Mouse (Mus musculus): ENCODE data around the gene Pom121l2. TPM values are rescaled to one million over a fixed set of nuclear protein-coding genes. Genes with fewer than 3 reads are reported as not detected.
A peak's percentile ranks its signal among the peaks of the same experiment; 100 is the strongest.

Gene Pom121l2
- polyA plus RNA-seq, 1 experiment from 2014 or later: 0.26 TPM

DNA sequence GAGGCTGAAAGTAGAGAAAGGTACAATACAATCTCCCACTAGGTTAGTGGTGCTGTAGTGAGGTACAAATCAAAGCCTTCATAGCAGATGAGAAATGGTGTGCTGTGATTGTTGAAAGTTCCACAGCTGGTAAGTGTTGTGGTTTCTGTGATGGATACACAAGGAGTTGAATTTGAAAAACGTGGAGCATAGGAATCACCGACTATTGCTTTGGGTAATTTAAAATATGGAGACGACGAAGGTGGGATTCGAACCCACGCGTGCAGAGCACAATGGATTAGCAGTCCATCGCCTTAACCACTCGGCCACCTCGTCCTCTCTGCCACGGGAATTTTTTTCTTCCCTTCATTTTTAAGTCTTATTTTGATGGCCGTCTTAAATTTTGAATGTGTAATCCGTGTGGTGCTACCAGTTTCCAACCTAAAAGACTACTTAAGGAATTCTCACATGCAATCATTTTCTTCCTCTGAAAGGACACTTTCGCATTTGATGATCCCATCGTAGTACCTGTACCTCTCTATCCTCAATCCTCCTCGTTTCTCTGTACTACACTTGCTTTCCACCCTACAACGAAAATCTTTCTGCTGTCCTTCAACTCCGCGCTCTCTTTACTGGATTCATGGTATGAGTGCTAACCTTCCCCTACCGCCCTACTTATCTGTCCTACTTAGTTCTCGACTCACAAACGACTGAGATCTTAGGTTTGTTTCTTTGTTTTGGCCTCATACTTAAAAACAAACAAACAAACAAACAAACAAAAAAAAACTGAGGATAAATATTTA is 13.2 kb downstream of the Pom121l2 start:
- Histone ChIP-seq H3K4me2 (peak overlapping the region; percentile 79), H3K9ac (no peak overlapping the region), H3K36me3 (ENCODE audit: insufficient read depth) (no peaks in the 10 kb centered on the region), H3K27ac (ENCODE audit: low read depth) (no peak overlapping the region), H3K4me1 (ENCODE audit: insufficient read depth) (no peaks in the 10 kb centered on the region; the same call in 1 of the 2 replicates), H3K4me3 (ENCODE audit: low read depth, low read length) (peak overlapping the region; percentile 45; the same call in 1 of the 2 replicates), H3K27me3 (ENCODE audit: insufficient read depth, low read length) (peaks cover 39% of the 10 kb centered on the region), H3K9me3 (ENCODE audit: low read depth, low read length) (no peaks in the 10 kb centered on the region)
- ATAC-seq (ENCODE audit: insufficient read depth): no peak
- DNase-seq: peak; percentile 80
- TF ChIP-seq CTCF (IDR thresholded peaks at IDR 0.05; ENCODE audit: low read depth): no peak
- 3% methylated on average over 22 of the region's 22 CpGs for WGBS

DNA sequence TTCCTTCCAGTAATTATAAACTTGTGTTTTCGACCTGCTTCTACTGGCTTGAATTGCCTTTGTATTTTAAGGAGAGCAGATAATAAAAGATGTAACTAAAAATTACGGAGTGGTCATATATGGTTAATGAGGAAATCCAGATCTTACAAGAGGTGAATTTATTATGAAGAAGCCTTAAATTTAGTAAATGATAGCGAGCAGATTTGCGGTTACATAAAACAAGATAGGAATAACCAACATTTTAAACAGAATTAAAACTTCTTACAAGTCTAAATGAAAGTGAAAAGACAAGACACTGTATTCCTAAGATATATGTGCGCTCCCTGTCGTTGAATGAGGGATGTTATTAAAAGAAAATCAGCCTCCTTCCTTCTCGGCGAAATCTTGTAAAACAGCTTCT is 13.9 kb downstream of the Pom121l2 start:
- Histone ChIP-seq H3K4me2 (peak overlapping the region; percentile 79), H3K36me3 (ENCODE audit: insufficient read depth) (no peaks in the 10 kb centered on the region), H3K9ac (0 out of 2 replicates have a peak overlapping the region, but pooled peaks have one; percentile 30), H3K27ac (ENCODE audit: low read depth) (no peak overlapping the region), H3K9me3 (ENCODE audit: low read depth, low read length) (no peaks in the 10 kb centered on the region), H3K4me3 (ENCODE audit: low read depth, low read length) (peak overlapping the region; percentile 45), H3K4me1 (ENCODE audit: insufficient read depth) (no peaks in the 10 kb centered on the region; the same call in 1 of the 2 replicates), H3K27me3 (ENCODE audit: insufficient read depth, low read length) (peaks cover 45% of the 10 kb centered on the region)
- 3% methylated on average over 8 of the region's 8 CpGs for WGBS
- TF ChIP-seq CTCF (IDR thresholded peaks at IDR 0.05; ENCODE audit: low read depth): no peak
- DNase-seq (peak; percentile 42), ATAC-seq (ENCODE audit: insufficient read depth) (no peak)

DNA sequence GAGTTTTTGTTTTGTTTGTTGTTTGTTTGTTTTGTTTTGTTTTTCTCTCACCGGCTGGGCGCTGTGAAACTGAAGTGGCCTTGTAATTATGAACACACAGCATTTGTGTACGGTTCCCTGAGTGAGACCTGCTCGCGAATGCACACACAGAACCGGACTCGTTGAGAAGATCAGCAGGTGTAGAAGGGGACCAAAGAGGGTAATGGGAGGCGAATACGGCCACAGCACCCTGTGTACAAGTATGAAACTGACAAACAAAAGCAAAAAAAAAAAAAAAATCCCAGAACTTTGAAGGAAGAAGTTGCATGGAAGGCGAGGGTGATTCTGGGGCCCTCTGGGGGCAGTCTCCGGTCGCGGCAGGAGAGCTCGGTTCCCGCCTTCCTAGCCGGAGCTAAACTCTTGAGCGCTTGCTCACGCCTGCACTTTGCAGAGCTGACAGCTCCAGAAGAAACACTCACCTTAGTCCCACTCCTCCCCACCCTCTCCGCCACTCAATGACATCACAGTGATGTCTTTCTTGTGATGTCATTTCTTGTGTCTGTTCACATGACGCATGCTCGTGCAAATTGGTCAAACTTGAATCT is 14.4 kb downstream of the Pom121l2 start:
- Histone ChIP-seq H3K27me3 (ENCODE audit: insufficient read depth, low read length) (peaks cover 49% of the 10 kb centered on the region), H3K36me3 (ENCODE audit: insufficient read depth) (no peaks in the 10 kb centered on the region), H3K4me3 (ENCODE audit: low read depth, low read length) (peak overlapping the region; percentile 45), H3K9me3 (ENCODE audit: low read depth, low read length) (no peaks in the 10 kb centered on the region), H3K9ac (0 out of 2 replicates have a peak overlapping the region, but pooled peaks have one; percentile 30), H3K27ac (ENCODE audit: low read depth) (no peak overlapping the region), H3K4me2 (peak overlapping the region; percentile 79), H3K4me1 (ENCODE audit: insufficient read depth) (no peaks in the 10 kb centered on the region; the same call in 1 of the 2 replicates)
- ATAC-seq (ENCODE audit: insufficient read depth): peak; percentile 78
- TF ChIP-seq CTCF (IDR thresholded peaks at IDR 0.05; ENCODE audit: low read depth): peak; percentile 33
- peak; percentile 77 for DNase-seq
- under 1% methylated on average over 21 of the region's 21 CpGs for WGBS

DNA sequence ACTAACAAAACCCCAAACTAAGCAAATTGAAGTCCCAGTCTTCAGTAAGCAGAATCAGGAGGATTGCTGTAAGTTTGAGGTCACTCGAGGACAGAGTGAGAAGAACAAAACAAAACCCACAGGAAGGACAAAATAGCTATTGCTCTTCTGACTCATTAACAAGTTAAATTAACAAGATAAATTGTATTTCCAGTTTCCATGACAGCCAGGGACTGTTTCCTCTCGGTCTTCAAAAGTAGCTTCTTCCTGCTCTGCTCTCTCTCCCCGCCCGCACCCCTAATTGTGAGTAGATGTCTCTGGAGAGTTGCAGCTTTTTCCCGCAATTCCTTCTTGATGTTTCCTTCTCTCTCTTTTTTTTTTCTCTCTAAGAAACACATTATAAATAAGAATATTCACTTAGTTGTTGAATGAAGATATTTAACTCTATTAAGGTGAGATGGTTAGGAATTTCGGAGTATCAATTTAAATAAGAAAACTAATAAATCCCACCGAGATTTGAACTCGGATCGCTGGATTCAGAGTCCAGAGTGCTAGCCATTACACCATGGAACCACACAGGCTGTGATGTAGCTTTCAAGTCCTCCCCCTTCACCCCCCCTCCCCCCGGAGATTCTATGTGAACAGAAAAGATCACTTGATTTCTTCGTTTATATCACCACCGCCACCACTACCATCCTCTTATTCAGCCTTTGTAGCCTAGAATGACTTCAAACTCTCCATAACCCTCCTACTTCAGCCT is 15.3 kb downstream of the Pom121l2 start:
- peak; percentile 66; the same call in 1 of the 2 replicates for ATAC-seq (ENCODE audit: insufficient read depth)
- Histone ChIP-seq H3K27ac (ENCODE audit: low read depth) (no peak overlapping the region), H3K36me3 (ENCODE audit: insufficient read depth) (no peaks in the 10 kb centered on the region), H3K4me1 (ENCODE audit: insufficient read depth) (no peaks in the 10 kb centered on the region; the same call in 1 of the 2 replicates), H3K4me3 (ENCODE audit: low read depth, low read length) (peak overlapping the region; percentile 45), H3K4me2 (peak overlapping the region; percentile 79), H3K27me3 (ENCODE audit: insufficient read depth, low read length) (peaks cover 57% of the 10 kb centered on the region), H3K9ac (no peak overlapping the region), H3K9me3 (ENCODE audit: low read depth, low read length) (no peaks in the 10 kb centered on the region)
- no peak for TF ChIP-seq CTCF (IDR thresholded peaks at IDR 0.05; ENCODE audit: low read depth)
- WGBS: 2% methylated on average over 12 of the region's 12 CpGs
- DNase-seq: peak; percentile 82

DNA sequence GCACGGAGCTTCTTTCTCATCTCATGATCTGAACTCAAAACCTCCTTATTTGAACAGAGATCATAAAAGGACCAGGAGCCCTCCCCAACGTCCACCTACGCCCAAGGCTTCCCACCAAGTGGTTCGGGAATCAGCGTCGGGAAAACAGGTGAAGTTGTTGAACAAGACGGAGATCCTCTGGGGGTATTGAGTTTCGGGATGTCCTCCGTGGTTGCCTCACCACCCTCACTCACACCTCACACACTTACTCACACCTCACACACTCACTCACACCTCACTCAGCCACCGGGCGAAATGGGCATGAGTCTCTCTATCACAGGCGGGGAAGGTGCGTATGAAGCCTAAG is 15.8 kb downstream of the Pom121l2 start:
- ATAC-seq (ENCODE audit: insufficient read depth): no peak
- peaks cover 61% of the 10 kb centered on the region for H3K27me3 ChIP-seq (ENCODE audit: insufficient read depth, low read length)
- no peak for DNase-seq
- H3K27ac ChIP-seq (ENCODE audit: low read depth): no peak overlapping the region
- H3K4me1 ChIP-seq (ENCODE audit: insufficient read depth): no peaks in the 10 kb centered on the region; the same call in 1 of the 2 replicates
- peak overlapping the region; percentile 45 for H3K4me3 ChIP-seq (ENCODE audit: low read depth, low read length)
- H3K36me3 ChIP-seq (ENCODE audit: insufficient read depth): no peaks in the 10 kb centered on the region
- H3K9me3 ChIP-seq (ENCODE audit: low read depth, low read length): no peaks in the 10 kb centered on the region
- H3K4me2 ChIP-seq: peak overlapping the region; percentile 79
- no peak overlapping the region for H3K9ac ChIP-seq
- WGBS: under 1% methylated on average over 13 of the region's 13 CpGs
- no peak for TF ChIP-seq CTCF (IDR thresholded peaks at IDR 0.05; ENCODE audit: low read depth)

DNA sequence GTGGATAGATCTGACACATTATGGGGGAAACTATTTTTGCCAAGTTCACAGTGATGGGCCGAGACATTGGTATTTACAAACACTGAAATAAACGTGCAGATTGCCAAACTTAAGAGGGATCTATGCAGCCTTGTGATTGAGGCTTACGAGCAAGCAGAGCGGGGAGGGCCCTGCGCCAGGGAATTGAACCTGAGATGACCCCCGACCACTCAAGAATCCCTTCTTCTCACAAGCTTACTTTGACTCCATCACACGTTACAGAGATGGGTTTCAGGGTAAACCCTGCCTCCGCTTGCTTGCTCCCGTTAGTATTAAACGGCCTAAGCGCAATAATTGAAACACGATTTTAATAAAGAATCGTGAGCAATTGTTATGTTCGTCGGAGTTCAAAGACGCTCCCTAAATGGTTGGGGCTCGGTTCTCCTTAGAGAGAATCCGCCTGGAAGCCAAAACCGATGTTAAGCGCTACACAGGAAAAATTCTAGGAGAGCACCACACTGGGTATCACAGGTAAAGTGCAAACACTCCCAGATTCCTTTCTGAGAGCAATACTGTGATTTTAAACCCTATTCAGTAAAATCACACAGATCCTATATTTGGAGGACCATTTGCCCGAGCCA is 16.3 kb downstream of the Pom121l2 start:
- 1% methylated on average over 21 of the region's 21 CpGs for WGBS
- Histone ChIP-seq H3K36me3 (ENCODE audit: insufficient read depth) (no peaks in the 10 kb centered on the region), H3K27ac (ENCODE audit: low read depth) (no peak overlapping the region), H3K4me3 (ENCODE audit: low read depth, low read length) (peak overlapping the region; percentile 45), H3K27me3 (ENCODE audit: insufficient read depth, low read length) (peaks cover 63% of the 10 kb centered on the region), H3K9ac (no peak overlapping the region), H3K4me1 (ENCODE audit: insufficient read depth) (no peaks in the 10 kb centered on the region; the same call in 1 of the 2 replicates), H3K9me3 (ENCODE audit: low read depth, low read length) (no peaks in the 10 kb centered on the region), H3K4me2 (peak overlapping the region; percentile 79)
- ATAC-seq (ENCODE audit: insufficient read depth) (no peak), DNase-seq (peak; percentile 13)
- TF ChIP-seq CTCF (IDR thresholded peaks at IDR 0.05; ENCODE audit: low read depth): no peak
